Mouse (Mus musculus): ENCODE data around the gene Epha3. TPM values are rescaled to one million over a fixed set of nuclear protein-coding genes. Genes with fewer than 3 reads are reported as not detected.

The Epha3 gene
- polyA plus RNA-seq, 1 experiment from 2014 or later = 36.3 TPM

DNA sequence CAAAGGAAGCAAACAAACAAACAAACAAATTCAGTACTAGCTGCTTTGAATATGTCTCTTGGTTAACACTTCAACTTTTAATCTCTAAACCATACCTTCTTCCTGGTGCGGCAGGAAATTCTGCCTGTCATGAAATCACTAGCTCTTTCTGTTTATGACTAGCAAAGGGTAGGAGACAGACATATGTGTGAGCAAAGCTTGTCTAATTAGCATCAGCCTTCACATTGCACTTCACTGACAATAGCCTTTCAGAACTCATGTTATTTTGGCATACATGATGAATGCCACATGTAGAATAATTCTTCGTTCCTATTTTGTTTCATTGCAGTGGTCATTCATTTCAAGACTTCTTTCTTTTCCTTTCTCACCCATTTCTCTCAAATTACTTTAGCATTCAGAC is 357.5 kb downstream of the Epha3 start:
- Histone ChIP-seq H3K27me3 (ENCODE audit: control insufficient read depth, insufficient read depth, low read depth, low read length) (no peaks in the 10 kb centered on the region), H3K9me3 (ENCODE audit: control insufficient read depth, low read length) (no peaks in the 10 kb centered on the region), H3K4me1 (replicated peaks; ENCODE audit: control insufficient read depth, insufficient read depth, low read length) (no peaks in the 10 kb centered on the region), H3K9ac (ENCODE audit: low read length) (no peak overlapping the region), H3K27ac (ENCODE audit: low read length) (no peak overlapping the region), H3K4me3 (ENCODE audit: low read length) (no peak overlapping the region), H3K36me3 (ENCODE audit: control insufficient read depth, insufficient read depth, low read length) (no peaks in the 10 kb centered on the region), H3K4me2 (ENCODE audit: low read depth, low read length) (no peak overlapping the region)
- 53% methylated on average over 2 of the region's 2 CpGs for WGBS
- ATAC-seq (ENCODE audit: low read depth) = no peak

DNA sequence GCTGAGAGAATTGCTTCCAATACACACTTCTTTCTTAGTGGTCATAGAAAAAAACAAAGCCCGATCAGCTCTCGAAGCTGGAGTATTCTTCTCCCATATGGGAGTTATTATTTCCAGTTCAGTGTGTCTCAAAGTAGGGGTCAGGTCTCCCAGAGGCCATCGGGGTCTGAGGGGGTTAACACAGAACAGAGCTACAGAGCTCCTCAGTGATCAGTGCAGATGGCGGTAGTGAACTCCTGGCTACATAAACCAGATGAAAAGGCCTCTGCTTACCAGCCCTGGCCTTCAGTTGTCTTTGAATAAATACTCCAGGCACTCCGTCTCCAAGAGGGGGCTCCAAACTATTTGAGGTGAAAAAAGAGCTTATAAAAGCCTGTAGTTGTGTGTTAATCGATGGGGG is 362.5 kb downstream of the Epha3 start:
- WGBS = 80% methylated on average over 6 of the region's 6 CpGs
- no peak for ATAC-seq (ENCODE audit: low read depth)

DNA sequence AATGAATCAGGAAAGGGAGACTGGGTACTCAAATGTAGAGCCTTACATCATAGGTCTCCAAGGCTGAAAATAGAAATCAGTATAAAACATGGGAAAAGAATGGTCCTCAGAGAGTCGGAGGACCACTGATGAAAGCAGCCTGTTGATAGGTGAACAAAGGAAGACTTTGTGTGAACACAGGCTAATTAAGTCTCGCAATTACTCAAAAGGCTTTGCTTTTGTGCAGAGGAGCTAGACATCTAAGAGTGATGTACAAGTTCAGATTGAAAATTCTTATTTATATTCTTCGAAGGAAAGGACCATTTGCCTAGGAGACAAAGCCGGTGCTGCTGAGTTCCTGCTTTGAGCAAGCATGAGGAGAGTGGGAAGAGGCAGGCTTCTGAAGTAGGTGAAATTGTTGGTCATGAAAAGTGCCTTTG is 363.0 kb downstream of the Epha3 start:
- no peak overlapping the region for H3K9ac ChIP-seq (ENCODE audit: low read length)
- H3K4me2 ChIP-seq (ENCODE audit: low read depth, low read length) = no peak overlapping the region
- no peaks in the 10 kb centered on the region for H3K4me1 ChIP-seq (replicated peaks; ENCODE audit: control insufficient read depth, insufficient read depth, low read length)
- no peaks in the 10 kb centered on the region for H3K36me3 ChIP-seq (ENCODE audit: control insufficient read depth, insufficient read depth, low read length)
- no peaks in the 10 kb centered on the region for H3K9me3 ChIP-seq (ENCODE audit: control insufficient read depth, low read length)
- H3K4me3 ChIP-seq (ENCODE audit: low read length) = no peak overlapping the region
- H3K27me3 ChIP-seq (ENCODE audit: control insufficient read depth, insufficient read depth, low read depth, low read length) = no peaks in the 10 kb centered on the region
- H3K27ac ChIP-seq (ENCODE audit: low read length) = no peak overlapping the region
- ATAC-seq (ENCODE audit: low read depth) = no peak
- WGBS = 94% methylated on average over 4 of the region's 4 CpGs

More for the DNA sequence above, 362.5 kb downstream of the Epha3 start:
- Histone ChIP-seq H3K36me3 (ENCODE audit: control insufficient read depth, insufficient read depth, low read length) (no peaks in the 10 kb centered on the region), H3K4me2 (ENCODE audit: low read depth, low read length) (no peak overlapping the region), H3K9ac (ENCODE audit: low read length) (no peak overlapping the region), H3K4me3 (ENCODE audit: low read length) (no peak overlapping the region), H3K27me3 (ENCODE audit: control insufficient read depth, insufficient read depth, low read depth, low read length) (no peaks in the 10 kb centered on the region), H3K27ac (ENCODE audit: low read length) (no peak overlapping the region), H3K4me1 (replicated peaks; ENCODE audit: control insufficient read depth, insufficient read depth, low read length) (no peaks in the 10 kb centered on the region), H3K9me3 (ENCODE audit: control insufficient read depth, low read length) (no peaks in the 10 kb centered on the region)
